Mouse (Mus musculus) mouse trophoblast stem cell (cell line): ENCODE results near the gene Gm49776.

Experiments
- in situ Hi-C, 2 experiments: fragments of 300-500 bp; cut with MseI, MboI; formaldehyde crosslinking; loops; 2 replicates in 1 of 2; 3 replicates in 1 of 2; pipeline ENCODE4 v1.15.1; 2025

Gm49776 gene

GRCm38 (mm10) chr16:18234671-18235388 lies 23.3 kb downstream of the Gm49776 start, which contains the start of gene Zdhhc8:
Gene Zdhhc8 (minus strand): TSS chr16:18235136.
- in situ Hi-C loops: no loop called here

- in situ Hi-C loops: no loop called here
Measured at GRCm38 (mm10) chr16:18233919-18234670, 24.0 kb downstream of the Gm49776 start.

GRCm38 (mm10) chr16:18233451-18233850 lies 24.7 kb downstream of the Gm49776 start:
- in situ Hi-C loops: no loop called here

- in situ Hi-C loops: no loop called here
Measured at GRCm38 (mm10) chr16:18231451-18231850, 26.7 kb downstream of the Gm49776 start.

- in situ Hi-C loops: no loop called here
Measured at GRCm38 (mm10) chr16:18231047-18231446, 27.1 kb downstream of the Gm49776 start.

- in situ Hi-C loops: no loop called here
Measured at GRCm38 (mm10) chr16:18230617-18231016, 27.5 kb downstream of the Gm49776 start.

GRCm38 (mm10) chr16:18229622-18230021 lies 28.5 kb downstream of the Gm49776 start:
- in situ Hi-C loops: no loop called here

GRCm38 (mm10) chr16:18228856-18229255 lies 29.3 kb downstream of the Gm49776 start:
- in situ Hi-C loops: no loop called here

GRCm38 (mm10) chr16:18227897-18228422 lies 30.2 kb downstream of the Gm49776 start:
- in situ Hi-C loops: no loop called here

GRCm38 (mm10) chr16:18227187-18227586 lies 30.9 kb downstream of the Gm49776 start:
- in situ Hi-C loops: no loop called here

- in situ Hi-C loops: no loop called here
Measured at GRCm38 (mm10) chr16:18222188-18222587, 35.9 kb downstream of the Gm49776 start.

- in situ Hi-C loops: no loop called here
Measured at GRCm38 (mm10) chr16:18221543-18221898, 36.6 kb downstream of the Gm49776 start.

GRCm38 (mm10) chr16:18220856-18221542 lies 37.1 kb downstream of the Gm49776 start:
- in situ Hi-C loops: no loop called here

GRCm38 (mm10) chr16:18220001-18220400 lies 38.1 kb downstream of the Gm49776 start:
- in situ Hi-C loops: no loop called here

- in situ Hi-C loops: no loop called here
Measured at GRCm38 (mm10) chr16:18218580-18218996, 39.5 kb downstream of the Gm49776 start.

- in situ Hi-C loops: no loop called here
Measured at GRCm38 (mm10) chr16:18217579-18217978, 40.5 kb downstream of the Gm49776 start, which contains the start of gene Ccdc188. Gene Ccdc188 (plus strand): TSS chr16:18217879.

- in situ Hi-C loops: loop anchor here (5.0 kb wide), 3 partner anchors 38 to 103 kb away; no protein-coding TSS in a partner anchor
Measured at GRCm38 (mm10) chr16:18214858-18215257, 43.3 kb downstream of the Gm49776 start.

GRCm38 (mm10) chr16:18213689-18214088 lies 44.4 kb downstream of the Gm49776 start:
- in situ Hi-C loops: loop anchor here (5.0 kb wide), 3 partner anchors 36 to 101 kb away; no protein-coding TSS in a partner anchor

- in situ Hi-C loops: loop anchor here (5.0 kb wide), 3 partner anchors 34 to 99 kb away; no protein-coding TSS in a partner anchor
Measured at GRCm38 (mm10) chr16:18211417-18212171, 46.5 kb downstream of the Gm49776 start.

- in situ Hi-C loops: loop anchor here (5.0 kb wide), 3 partner anchors 34 to 99 kb away; no protein-coding TSS in a partner anchor
Measured at GRCm38 (mm10) chr16:18210701-18211416, 47.3 kb downstream of the Gm49776 start.
